Mouse (Mus musculus) kidney, adult 8-10 months (tissue): Measurements from ENCODE around the gene Ube2d3.
A peak's percentile ranks its signal among the peaks of the same experiment; 100 is the strongest.
"Not testable (repeated sequence)": the region's sequence is repeated elsewhere in the genome, so short reads cannot be mapped to it uniquely, and the experiment has no call there.

Source experiments
- DNase-seq, 2 experiments: peaks; one replicate each; pipeline ENCODE4 v3.0.0; 2022

The Ube2d3 gene

GRCm38 (mm10) chr3:135438913-135439531, 1.1 kb downstream of the Ube2d3 start:
- DNase-seq, result peak; percentile 90

GRCm38 (mm10) chr3:135439651-135440050, 1.7 kb downstream of the Ube2d3 start:
- DNase-seq, result no peak

GRCm38 (mm10) chr3:135440221-135440620, 2.3 kb downstream of the Ube2d3 start:
- peak in 1 of 2 experiments; percentile 33 for DNase-seq

GRCm38 (mm10) chr3:135440621-135441020, 2.7 kb downstream of the Ube2d3 start:
- no peak for DNase-seq

GRCm38 (mm10) chr3:135444930-135445329, 7.0 kb downstream of the Ube2d3 start:
- no peak for DNase-seq

GRCm38 (mm10) chr3:135458981-135459380, 21.0 kb downstream of the Ube2d3 start:
- DNase-seq, result no peak

GRCm38 (mm10) chr3:135468402-135468801, 30.5 kb downstream of the Ube2d3 start:
- DNase-seq, result no peak

- no peak for DNase-seq
Measured at GRCm38 (mm10) chr3:135469146-135469545, 31.2 kb downstream of the Ube2d3 start.

GRCm38 (mm10) chr3:135469974-135470373, 32.0 kb downstream of the Ube2d3 start:
- DNase-seq, result peak; percentile 59 to 73

GRCm38 (mm10) chr3:135470823-135471222, 32.9 kb downstream of the Ube2d3 start:
- no peak for DNase-seq

GRCm38 (mm10) chr3:135475025-135475424, 37.1 kb downstream of the Ube2d3 start:
- peak; percentile 61 to 65 for DNase-seq

GRCm38 (mm10) chr3:135476286-135476685, 38.3 kb downstream of the Ube2d3 start:
- no peak for DNase-seq

GRCm38 (mm10) chr3:135476977-135477376, 39.0 kb downstream of the Ube2d3 start:
- no peak for DNase-seq

- DNase-seq, result not testable (repeated sequence)
Measured at GRCm38 (mm10) chr3:135479090-135479489, 41.1 kb downstream of the Ube2d3 start.

GRCm38 (mm10) chr3:135480767-135481166, 42.8 kb downstream of the Ube2d3 start:
- no peak for DNase-seq

- peak in 1 of 2 experiments; percentile 66 for DNase-seq
Measured at GRCm38 (mm10) chr3:135481608-135482007, 43.7 kb downstream of the Ube2d3 start.

GRCm38 (mm10) chr3:135484650-135485049, 46.7 kb downstream of the Ube2d3 start:
- not testable (repeated sequence) for DNase-seq

- peak; percentile 83 to 85 for DNase-seq
Measured at GRCm38 (mm10) chr3:135485128-135485899, 47.4 kb downstream of the Ube2d3 start, which contains the start of gene Manba. Gene Manba, plus strand, starts transcription at chr3:135485611.

- no peak for DNase-seq
Measured at GRCm38 (mm10) chr3:135485900-135486241, 47.9 kb downstream of the Ube2d3 start.

GRCm38 (mm10) chr3:135486351-135486750, 48.4 kb downstream of the Ube2d3 start:
- DNase-seq, result no peak

GRCm38 (mm10) chr3:135487803-135488202, 49.9 kb downstream of the Ube2d3 start:
- no peak for DNase-seq

GRCm38 (mm10) chr3:135489865-135490520, 52.0 kb downstream of the Ube2d3 start:
- peak in 1 of 2 experiments; percentile 65 for DNase-seq

GRCm38 (mm10) chr3:135491102-135491501, 53.2 kb downstream of the Ube2d3 start:
- no peak for DNase-seq

GRCm38 (mm10) chr3:135493320-135493719, 55.4 kb downstream of the Ube2d3 start:
- peak; percentile 49 to 57 for DNase-seq
